9 mouse cellular contexts compared by ENCODE assay signal in genomic region chr11:78531046-78531445, GRCm38 (mm10). TPM values are rescaled to one million over a fixed set of nuclear protein-coding genes. Genes with fewer than 3 reads are reported as not detected.
DNase-seq lines count a peak whose midpoint lies in the region; ATAC-seq and TF ChIP-seq lines count a peak whose summit lies in the region.
"Had no signal": no experiment of that assay in that cellular context is flagged by ENCODE, and none has a peak within 500 bp of the region (broad histone marks: within the 10 kb centered on the region; RNA-seq: fewer than 3 reads in every experiment).

No protein-coding gene starts in this region.

- 83% methylated on average over 6 of the region's 6 CpGs for WGBS in spleen, adult 2 months
- WGBS in kidney, embryonic 14.5 days = 71% methylated on average over 6 of the region's 6 CpGs
- 87% methylated on average over 6 of the region's 6 CpGs for WGBS in midbrain, embryonic 13.5 days

- H3K4me1 ChIP-seq in spleen, adult 2 months (ENCODE audit: control insufficient read depth, insufficient read depth, insufficient read length) = no peaks in the 10 kb centered on the region; the same call in 1 of the 2 replicates
- peaks cover 22% of the 10 kb centered on the region for H3K4me1 ChIP-seq in kidney, embryonic 14.5 days (ENCODE audit: control insufficient read depth, insufficient read depth, low read length)
- H3K4me1 ChIP-seq in midbrain, embryonic 13.5 days (replicated peaks) = peaks cover 15% of the 10 kb centered on the region

- TF ChIP-seq CTCF in spleen, adult 2 months (IDR thresholded peaks at IDR 0.05; ENCODE audit: extremely low read depth, insufficient read depth, insufficient read length, insufficient replicate concordance) = no peak

- no peaks in the 10 kb centered on the region for H3K9me3 ChIP-seq in kidney, embryonic 14.5 days (ENCODE audit: control insufficient read depth, low read length)
- H3K9me3 ChIP-seq in midbrain, embryonic 13.5 days = no peaks in the 10 kb centered on the region
- H3K9me3 ChIP-seq: limb, embryonic 13.5 days had no signal

- no peaks in the 10 kb centered on the region for H3K27me3 ChIP-seq in spleen, adult 2 months (ENCODE audit: control insufficient read depth, insufficient read depth, low read length)
- H3K27me3 ChIP-seq in kidney, embryonic 14.5 days (ENCODE audit: control insufficient read depth, insufficient read depth, low read length) = no peaks in the 10 kb centered on the region
- no peaks in the 10 kb centered on the region for H3K27me3 ChIP-seq in midbrain, embryonic 13.5 days
- H3K27me3 ChIP-seq: limb, embryonic 13.5 days had no signal

- no peak overlapping the region; the same call in 1 of the 2 replicates for H3K9ac ChIP-seq in kidney, embryonic 14.5 days (ENCODE audit: low read depth, low read length)
- H3K9ac ChIP-seq in midbrain, embryonic 13.5 days (replicated peaks) = no peak overlapping the region
- H3K9ac ChIP-seq: limb, embryonic 13.5 days had no signal

- no peak for TF ChIP-seq POLR2A in spleen, adult 2 months (IDR thresholded peaks at IDR 0.05; ENCODE audit: low read depth, low read length)

- no peak overlapping the region for H3K4me3 ChIP-seq in spleen, adult 2 months (ENCODE audit: extremely low read depth, insufficient read depth, insufficient read length)
- H3K4me3 ChIP-seq in kidney, embryonic 14.5 days (ENCODE audit: low read length) = no peak overlapping the region
- no peak overlapping the region for H3K4me3 ChIP-seq in midbrain, embryonic 13.5 days (replicated peaks)
- H3K4me3 ChIP-seq: limb, embryonic 13.5 days had no signal

- no peak for ATAC-seq in kidney, embryonic 14.5 days (ENCODE audit: low FRiP score, low TSS enrichment)
- no peak for ATAC-seq in midbrain, embryonic 13.5 days

- DNase-seq in spleen, adult 2 months (ENCODE audit: low read depth in 1 of 2, low spot score in 2 of 2) = no peak
- DNase-seq in spleen, postnatal 36 days (ENCODE audit: low spot score in 2 of 2) = no peak
- DNase-seq in heart, adult 9 months (ENCODE audit: low spot score in 2 of 2) = peak; percentile 75 to 85
- peak; percentile 52 to 56 for DNase-seq in lung, postnatal 4 days
- no peak for DNase-seq in adipocyte (ENCODE audit: low spot score)
- DNase-seq in Muller cell, postnatal 12 days (ENCODE audit: inconsistent ontology term) = no peak

- H3K36me3 ChIP-seq in spleen, adult 2 months (ENCODE audit: control insufficient read depth, insufficient read depth, low read length) = peaks cover 17% of the 10 kb centered on the region
- H3K36me3 ChIP-seq in kidney, embryonic 14.5 days (ENCODE audit: control insufficient read depth, insufficient read depth, low read length) = peaks cover 41% of the 10 kb centered on the region
- peaks cover 41% of the 10 kb centered on the region for H3K36me3 ChIP-seq in midbrain, embryonic 13.5 days

- 0 out of 2 replicates have a peak overlapping the region, but pooled peaks have one; percentile 12 for H3K27ac ChIP-seq in spleen, adult 2 months (ENCODE audit: insufficient read depth, low read length)
- peak overlapping the region; percentile 37; the same call in 1 of the 2 replicates for H3K27ac ChIP-seq in kidney, embryonic 14.5 days (ENCODE audit: low read depth, low read length)
- H3K27ac ChIP-seq in midbrain, embryonic 13.5 days = no peak overlapping the region
- H3K27ac ChIP-seq: limb, embryonic 13.5 days had no signal

- H3K4me2 ChIP-seq in kidney, embryonic 14.5 days (replicated peaks; ENCODE audit: low read depth, low read length) = no peak overlapping the region
- no peak overlapping the region for H3K4me2 ChIP-seq in midbrain, embryonic 13.5 days (replicated peaks)
- H3K4me2 ChIP-seq: limb, embryonic 13.5 days had no signal

RNA-seq across cellular contexts. Expression of gene Tnfaip1, which starts 5.1 kb away (rescaled TPM):
- 10.4 and 11.8 TPM in 2 replicates for polyA plus RNA-seq in spleen, adult 2 months (2012; rRNA removed)
- 77.1 and 88.9 TPM in 2 replicates for polyA plus RNA-seq in kidney, embryonic 14.5 days (2014; fragmentation: Nextera tagmentation; extraction: Ambion mirVana)
- polyA plus RNA-seq in midbrain, embryonic 13.5 days (2015; fragmentation: Nextera tagmentation; extraction: Ambion mirVana) = 55.0 and 58.8 TPM in 2 replicates

RNA-seq across cellular contexts. Expression of gene Ift20, which starts 5.1 kb away (rescaled TPM):
- polyA plus RNA-seq in spleen, adult 2 months (2012; rRNA removed) = 41.7 and 44.8 TPM in 2 replicates
- polyA plus RNA-seq in kidney, embryonic 14.5 days (2014; fragmentation: Nextera tagmentation; extraction: Ambion mirVana) = 125 and 126 TPM in 2 replicates
- polyA plus RNA-seq in midbrain, embryonic 13.5 days (2015; fragmentation: Nextera tagmentation; extraction: Ambion mirVana) = 124 and 126 TPM in 2 replicates

RNA-seq across cellular contexts. Expression of gene Poldip2, which starts 19.1 kb away (rescaled TPM):
- polyA plus RNA-seq in spleen, adult 2 months (2012; rRNA removed) = 21.0 and 22.7 TPM in 2 replicates
- polyA plus RNA-seq in kidney, embryonic 14.5 days (2014; fragmentation: Nextera tagmentation; extraction: Ambion mirVana) = 122 and 161 TPM in 2 replicates
- polyA plus RNA-seq in midbrain, embryonic 13.5 days (2015; fragmentation: Nextera tagmentation; extraction: Ambion mirVana) = 176 and 178 TPM in 2 replicates

RNA-seq across cellular contexts. Expression of gene Tmem199, which starts 19.1 kb away (rescaled TPM):
- 8.7 and 9.8 TPM in 2 replicates for polyA plus RNA-seq in spleen, adult 2 months (2012; rRNA removed)
- polyA plus RNA-seq in kidney, embryonic 14.5 days (2014; fragmentation: Nextera tagmentation; extraction: Ambion mirVana) = 61.2 and 63.6 TPM in 2 replicates
- 95.9 and 97.6 TPM in 2 replicates for polyA plus RNA-seq in midbrain, embryonic 13.5 days (2015; fragmentation: Nextera tagmentation; extraction: Ambion mirVana)

RNA-seq across cellular contexts. Expression of gene Tmem97, which starts 19.5 kb away (rescaled TPM):
- 15.6 and 19.9 TPM in 2 replicates for polyA plus RNA-seq in spleen, adult 2 months (2012; rRNA removed)
- polyA plus RNA-seq in kidney, embryonic 14.5 days (2014; fragmentation: Nextera tagmentation; extraction: Ambion mirVana) = 91.1 and 103 TPM in 2 replicates
- 28.7 and 33.5 TPM in 2 replicates for polyA plus RNA-seq in midbrain, embryonic 13.5 days (2015; fragmentation: Nextera tagmentation; extraction: Ambion mirVana)

Comparison
In these comparisons a context has a peak if more than half of its experiments do, and no peak if none do; other contexts are left out.
1. DNase-seq: peak in heart, adult 9 months (2 of 2) and lung, postnatal 4 days (2 of 2); none in spleen, adult 2 months (0 of 2), spleen, postnatal 36 days (0 of 2), adipocyte (single experiment) and Muller cell, postnatal 12 days (single experiment).